Mouse (Mus musculus): Measurements from ENCODE around the gene Ablim1. TPM values are rescaled to one million over a fixed set of nuclear protein-coding genes. Genes with fewer than 3 reads are reported as not detected.

The Ablim1 gene
- polyA plus RNA-seq, 1 experiment: 110 TPM

DNA sequence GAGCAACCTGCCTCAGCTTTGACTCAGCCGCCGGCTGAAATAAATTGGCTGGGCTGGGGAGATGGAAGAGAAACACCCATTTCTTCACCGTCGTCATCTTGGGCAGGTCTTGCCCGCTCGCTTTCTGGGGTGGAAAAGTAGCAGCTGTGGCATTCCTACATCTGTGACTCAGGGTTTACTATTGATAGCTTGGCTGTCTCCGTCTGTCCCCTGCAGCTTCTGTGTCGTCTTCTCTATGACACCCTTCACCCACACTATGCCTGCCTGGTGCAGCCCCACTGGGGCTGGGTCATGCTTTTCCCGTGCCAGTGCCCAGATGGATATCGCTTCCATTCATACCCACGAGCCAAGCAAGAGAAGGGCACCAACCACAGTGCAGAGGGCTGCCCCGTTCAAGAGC, 116.2 kb downstream of the Ablim1 start:
- Histone ChIP-seq H3K27me3 (ENCODE audit: control insufficient read depth, insufficient read depth, low read length) (no peaks in the 10 kb centered on the region), H3K27ac (ENCODE audit: insufficient read depth, low read length) (peak overlapping the region; percentile 98), H3K4me3 (replicated peaks; ENCODE audit: insufficient read depth, low read depth, low read length) (peak overlapping the region; percentile 14), H3K4me1 (ENCODE audit: control insufficient read depth, insufficient read depth, low read length) (peaks cover 46% of the 10 kb centered on the region)
- DNase-seq: peak; percentile 69 to 73
- 12% methylated on average over 12 of the region's 12 CpGs for WGBS
- no peak for TF ChIP-seq CTCF (IDR thresholded peaks at IDR 0.05; ENCODE audit: borderline replicate concordance, insufficient read depth, low read depth, low read length)
- TF ChIP-seq POLR2A (IDR thresholded peaks at IDR 0.05; ENCODE audit: borderline replicate concordance, insufficient read depth, low read length): 0 out of 2 replicates have a peak, but pooled peaks have one; percentile 14

DNA sequence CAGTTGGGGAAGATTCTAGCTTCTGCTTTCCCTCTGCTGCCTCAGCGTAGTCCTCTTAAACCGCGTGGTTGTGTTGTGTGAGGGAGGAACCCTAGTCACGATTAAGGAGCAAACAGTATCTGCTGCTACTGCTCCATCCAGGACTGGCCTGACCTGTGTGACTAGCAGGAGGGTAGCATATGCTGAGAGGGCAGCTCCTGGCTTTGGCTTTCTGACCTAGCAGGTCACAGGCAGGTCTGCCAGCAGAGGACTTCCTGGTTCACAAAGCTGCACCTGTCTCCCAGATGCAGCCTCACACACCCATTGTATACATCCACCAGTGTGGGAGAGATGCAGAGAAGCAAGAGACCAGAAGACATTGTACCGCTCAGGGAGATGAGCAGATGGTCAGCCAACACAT, 116.7 kb downstream of the Ablim1 start:
- Histone ChIP-seq H3K27me3 (ENCODE audit: control insufficient read depth, insufficient read depth, low read length) (no peaks in the 10 kb centered on the region), H3K27ac (ENCODE audit: insufficient read depth, low read length) (peak overlapping the region; percentile 98), H3K4me1 (ENCODE audit: control insufficient read depth, insufficient read depth, low read length) (peaks cover 48% of the 10 kb centered on the region), H3K4me3 (replicated peaks; ENCODE audit: insufficient read depth, low read depth, low read length) (peak overlapping the region; percentile 62)
- TF ChIP-seq POLR2A (IDR thresholded peaks at IDR 0.05; ENCODE audit: borderline replicate concordance, insufficient read depth, low read length) (no peak), CTCF (IDR thresholded peaks at IDR 0.05; ENCODE audit: borderline replicate concordance, insufficient read depth, low read depth, low read length) (no peak)
- peak; percentile 65 to 72 for DNase-seq
- 8% methylated on average over 5 of the region's 5 CpGs for WGBS

DNA sequence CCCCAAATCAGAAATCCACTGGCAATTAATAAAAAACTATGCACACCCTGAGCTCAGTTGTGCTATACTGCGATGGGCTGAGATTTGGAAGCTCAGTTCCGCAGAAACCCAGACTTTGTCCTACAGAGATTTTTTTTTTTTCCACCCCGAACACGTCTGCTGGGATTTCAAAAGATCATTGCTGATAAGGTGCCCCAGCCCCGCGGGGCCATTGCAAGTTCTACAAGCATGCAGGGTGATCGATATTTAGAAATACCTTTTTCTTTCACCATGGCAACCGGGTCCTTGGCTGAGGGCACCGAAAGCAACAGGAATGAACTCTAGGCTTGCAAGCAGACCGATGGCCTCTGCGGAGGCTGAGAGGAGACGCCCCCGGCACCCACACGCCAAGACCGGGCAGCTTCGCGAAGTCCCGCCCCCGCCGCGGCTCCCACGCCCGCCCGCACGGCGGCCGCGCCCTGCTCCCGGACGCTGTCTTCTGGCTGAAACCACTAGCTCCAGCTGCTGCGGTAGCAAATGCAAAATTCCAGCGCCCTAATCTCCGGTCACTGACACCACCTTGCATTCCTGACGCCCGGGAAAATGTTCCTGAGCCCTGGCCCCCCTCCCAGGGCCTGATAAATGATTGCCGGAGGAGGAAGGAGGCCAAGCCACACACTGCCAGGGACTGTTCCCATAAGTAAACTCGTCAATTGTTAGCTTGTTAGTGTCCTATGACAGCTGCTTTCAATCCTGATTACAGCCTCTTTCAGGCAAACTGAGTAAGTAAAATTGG, 117.5 kb downstream of the Ablim1 start:
- peak overlapping the region; percentile 62 for H3K4me3 ChIP-seq (replicated peaks; ENCODE audit: insufficient read depth, low read depth, low read length)
- DNase-seq: peak; percentile 80 to 82

DNA sequence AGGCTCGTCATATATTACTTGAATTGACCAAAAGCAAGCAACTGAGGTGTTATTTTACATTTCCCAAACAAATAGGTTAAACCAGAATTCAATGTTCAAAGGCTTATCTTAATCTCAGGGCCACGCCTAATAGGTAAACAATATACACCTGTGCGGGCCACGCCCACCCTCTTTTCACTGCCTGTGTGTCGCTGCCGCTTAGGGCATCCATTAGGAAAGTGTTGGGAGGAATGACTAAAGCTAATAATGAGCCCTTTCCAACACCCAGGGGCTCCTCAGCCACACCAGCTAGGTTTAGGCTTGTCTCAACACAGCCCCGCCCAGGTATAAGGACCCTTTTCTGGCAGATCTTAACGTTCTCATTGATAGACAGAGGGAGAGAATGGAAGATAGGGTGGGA, 118.1 kb downstream of the Ablim1 start:
- Histone ChIP-seq H3K4me3 (replicated peaks; ENCODE audit: insufficient read depth, low read depth, low read length) (peak overlapping the region; percentile 62), H3K27me3 (ENCODE audit: control insufficient read depth, insufficient read depth, low read length) (no peaks in the 10 kb centered on the region), H3K4me1 (ENCODE audit: control insufficient read depth, insufficient read depth, low read length) (peaks cover 45% of the 10 kb centered on the region), H3K27ac (ENCODE audit: insufficient read depth, low read length) (peak overlapping the region; percentile 94; the same call in 1 of the 2 replicates)
- WGBS: 14% methylated on average over 8 of the region's 8 CpGs
- TF ChIP-seq POLR2A (IDR thresholded peaks at IDR 0.05; ENCODE audit: borderline replicate concordance, insufficient read depth, low read length): no peak
- no peak for TF ChIP-seq CTCF (IDR thresholded peaks at IDR 0.05; ENCODE audit: borderline replicate concordance, insufficient read depth, low read depth, low read length)
- DNase-seq: peak in 1 of 2 experiments; percentile 46

More for the DNA sequence above, 117.5 kb downstream of the Ablim1 start:
- Histone ChIP-seq H3K4me1 (ENCODE audit: control insufficient read depth, insufficient read depth, low read length) (peaks cover 48% of the 10 kb centered on the region), H3K27ac (ENCODE audit: insufficient read depth, low read length) (peak overlapping the region; percentile 98), H3K27me3 (ENCODE audit: control insufficient read depth, insufficient read depth, low read length) (no peaks in the 10 kb centered on the region)
- 2% methylated on average over 36 of the region's 37 CpGs for WGBS
- TF ChIP-seq CTCF (IDR thresholded peaks at IDR 0.05; ENCODE audit: borderline replicate concordance, insufficient read depth, low read depth, low read length) (no peak), POLR2A (IDR thresholded peaks at IDR 0.05; ENCODE audit: borderline replicate concordance, insufficient read depth, low read length) (0 out of 2 replicates have a peak, but pooled peaks have one; percentile 25)

DNA sequence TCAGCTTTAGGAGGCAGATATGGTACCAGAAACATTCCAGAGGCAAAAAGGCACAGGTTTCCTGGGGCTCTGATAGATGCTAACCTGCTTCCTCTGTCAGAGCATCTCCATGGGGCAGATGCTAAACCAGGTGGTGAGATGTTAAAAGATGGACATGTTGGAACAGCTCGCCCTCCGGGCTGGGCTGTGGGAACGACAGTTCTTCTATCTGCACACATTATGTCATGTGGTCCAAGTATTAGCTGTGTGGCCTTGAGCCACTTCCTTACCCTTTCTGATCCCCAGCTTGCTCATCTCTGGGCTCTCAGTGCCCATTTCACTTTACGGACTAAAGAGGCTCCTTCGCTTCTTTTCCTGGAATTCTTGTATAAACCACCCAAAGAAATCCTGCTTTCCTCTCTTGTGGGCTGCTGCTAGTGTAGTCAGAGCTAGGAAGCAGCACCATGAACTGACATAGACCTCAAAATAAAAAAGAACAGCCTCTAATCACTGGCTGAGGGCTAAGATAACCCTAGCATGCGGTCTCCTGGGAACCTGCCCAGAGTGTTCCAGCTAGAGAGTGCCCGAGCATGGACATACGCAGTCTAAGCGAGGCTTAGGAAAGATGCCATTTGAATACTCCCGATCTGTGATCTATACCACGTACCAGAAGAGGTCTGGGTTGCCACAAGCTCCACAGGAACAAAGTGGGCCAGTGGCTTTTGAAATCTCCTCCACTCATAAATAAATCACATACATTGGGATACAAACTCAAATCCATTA, 119.4 kb downstream of the Ablim1 start:
- DNase-seq: peak; percentile 69
- TF ChIP-seq POLR2A (IDR thresholded peaks at IDR 0.05; ENCODE audit: borderline replicate concordance, insufficient read depth, low read length) (no peak), CTCF (IDR thresholded peaks at IDR 0.05; ENCODE audit: borderline replicate concordance, insufficient read depth, low read depth, low read length) (no peak)
- Histone ChIP-seq H3K4me3 (replicated peaks; ENCODE audit: insufficient read depth, low read depth, low read length) (peak overlapping the region; percentile 62), H3K27me3 (ENCODE audit: control insufficient read depth, insufficient read depth, low read length) (no peaks in the 10 kb centered on the region), H3K27ac (ENCODE audit: insufficient read depth, low read length) (peak overlapping the region; percentile 94), H3K4me1 (ENCODE audit: control insufficient read depth, insufficient read depth, low read length) (peaks cover 48% of the 10 kb centered on the region)
- 17% methylated on average over 11 of the region's 11 CpGs for WGBS

DNA sequence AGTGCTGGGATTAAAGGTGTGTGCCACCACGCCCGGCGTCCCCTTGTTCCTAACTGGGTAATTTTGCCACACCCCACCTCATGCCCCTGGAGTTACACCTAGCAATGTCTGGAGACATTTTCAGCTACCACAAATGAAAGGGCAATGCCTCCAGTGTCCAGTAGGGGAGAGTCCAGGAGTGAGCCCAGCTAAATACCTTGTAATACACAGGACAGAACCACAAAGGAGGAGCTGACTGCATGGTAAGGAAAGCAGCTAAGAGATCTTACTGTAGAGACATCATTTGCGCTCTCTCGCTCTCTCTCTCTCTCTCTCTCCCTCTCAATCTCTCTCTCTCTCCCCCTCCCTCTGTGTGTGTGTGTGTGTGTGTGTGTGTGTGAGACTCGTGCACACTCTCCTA, 120.8 kb downstream of the Ablim1 start:
- peak; percentile 79 to 82 for DNase-seq
- peak overlapping the region; percentile 83 for H3K27ac ChIP-seq (ENCODE audit: insufficient read depth, low read length)
- WGBS: 20% methylated on average over 6 of the region's 6 CpGs
- no peaks in the 10 kb centered on the region for H3K27me3 ChIP-seq (ENCODE audit: control insufficient read depth, insufficient read depth, low read length)
- TF ChIP-seq POLR2A (IDR thresholded peaks at IDR 0.05; ENCODE audit: borderline replicate concordance, insufficient read depth, low read length) (peak; percentile 76; the same call in 1 of the 2 replicates), CTCF (IDR thresholded peaks at IDR 0.05; ENCODE audit: borderline replicate concordance, insufficient read depth, low read depth, low read length) (peak; percentile 87)
- H3K4me3 ChIP-seq (replicated peaks; ENCODE audit: insufficient read depth, low read depth, low read length): peak overlapping the region; percentile 58
- H3K4me1 ChIP-seq (ENCODE audit: control insufficient read depth, insufficient read depth, low read length): peaks cover 51% of the 10 kb centered on the region

DNA sequence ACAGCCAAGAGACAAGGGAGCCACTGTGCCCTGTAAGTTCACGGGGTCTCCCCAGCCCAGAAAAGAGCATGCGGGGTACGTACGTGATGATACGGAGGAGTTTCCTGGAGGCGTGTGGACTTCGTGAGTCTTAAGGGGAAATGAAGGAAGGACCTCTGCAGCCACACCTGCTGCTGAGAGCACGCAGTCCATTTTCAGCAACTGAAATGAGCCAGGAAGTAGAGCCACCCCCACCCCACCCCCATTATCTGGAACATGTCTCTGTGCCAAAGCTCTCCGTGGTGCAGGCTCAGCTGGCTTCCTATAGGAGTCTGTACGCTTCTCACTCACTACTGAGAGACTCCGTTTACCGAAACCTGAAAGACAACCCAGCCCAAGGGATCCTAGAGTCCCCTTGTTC, 121.3 kb downstream of the Ablim1 start:
- no peak for DNase-seq
- no peak for TF ChIP-seq POLR2A (IDR thresholded peaks at IDR 0.05; ENCODE audit: borderline replicate concordance, insufficient read depth, low read length)
- TF ChIP-seq CTCF (IDR thresholded peaks at IDR 0.05; ENCODE audit: borderline replicate concordance, insufficient read depth, low read depth, low read length): no peak
- 60% methylated on average over 12 of the region's 12 CpGs for WGBS
- H3K27ac ChIP-seq (ENCODE audit: insufficient read depth, low read length): peak overlapping the region; percentile 66
- no peaks in the 10 kb centered on the region for H3K27me3 ChIP-seq (ENCODE audit: control insufficient read depth, insufficient read depth, low read length)
- H3K4me1 ChIP-seq (ENCODE audit: control insufficient read depth, insufficient read depth, low read length): peaks cover 48% of the 10 kb centered on the region
- H3K4me3 ChIP-seq (replicated peaks; ENCODE audit: insufficient read depth, low read depth, low read length): peak overlapping the region; percentile 10

Measured in cerebellum, adult 2 months (tissue).